Mouse (Mus musculus): ENCODE measurements around the gene Adcy6. TPM values are rescaled to one million over a fixed set of nuclear protein-coding genes. Genes with fewer than 3 reads are reported as not detected.

Adcy6 gene
- polyA plus RNA-seq, 1 experiment = 15.0 TPM

DNA sequence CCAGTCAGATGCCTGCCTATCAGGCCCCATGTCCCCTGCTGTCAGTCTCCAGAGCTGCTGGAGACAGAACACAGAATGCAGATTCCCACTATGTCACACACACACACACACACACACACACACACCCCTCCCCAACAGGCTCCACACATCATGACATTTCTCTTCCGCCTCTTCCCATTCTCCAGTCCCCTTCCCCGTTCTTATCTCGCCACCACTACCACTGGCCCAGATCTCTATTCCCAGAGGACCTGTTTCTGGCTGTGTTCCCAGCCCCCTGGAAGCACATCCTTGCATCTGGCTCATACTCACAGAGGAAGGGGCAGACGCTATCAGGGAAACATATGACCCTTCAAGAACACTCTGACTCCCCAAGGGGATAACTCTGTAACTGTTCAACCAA is 2.3 kb downstream of the Adcy6 start:
- H3K4me1 ChIP-seq (ENCODE audit: control insufficient read depth, insufficient read depth, low read length) = peaks cover 10% of the 10 kb centered on the region
- H3K27ac ChIP-seq (ENCODE audit: control insufficient read depth, insufficient read depth, low read depth, low read length) = no peak overlapping the region
- no peak overlapping the region for H3K4me3 ChIP-seq (ENCODE audit: control insufficient read depth, low read depth, low read length)

DNA sequence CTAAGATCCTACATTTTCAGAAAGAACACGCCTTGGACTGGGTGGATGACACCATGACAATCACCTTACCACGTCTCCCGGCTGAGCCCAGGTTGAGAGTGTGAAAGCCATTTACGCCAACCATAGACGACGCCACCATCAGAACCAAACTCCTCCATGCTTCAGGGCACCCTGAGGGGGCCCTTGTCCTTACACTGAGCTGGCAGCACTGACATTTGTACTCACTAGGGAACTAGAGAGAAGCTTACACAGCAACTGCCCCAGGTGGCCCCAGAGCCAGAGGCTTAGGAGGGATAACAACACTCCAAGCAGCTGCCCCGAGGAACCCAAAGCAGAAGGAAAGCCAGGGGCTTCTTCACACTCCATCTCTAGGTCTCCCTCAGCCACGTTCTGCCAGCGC is 3.1 kb downstream of the Adcy6 start:
- no peak overlapping the region for H3K27ac ChIP-seq (ENCODE audit: control insufficient read depth, insufficient read depth, low read depth, low read length)
- peaks cover 10% of the 10 kb centered on the region for H3K4me1 ChIP-seq (ENCODE audit: control insufficient read depth, insufficient read depth, low read length)
- TF ChIP-seq CTCF (IDR thresholded peaks at IDR 0.05; ENCODE audit: control insufficient read depth, insufficient read depth, insufficient replicate concordance, low read depth, low read length) (no peak), POLR2A (IDR thresholded peaks at IDR 0.05; ENCODE audit: control insufficient read depth, low read depth, low read length) (no peak)

More for the DNA sequence above, 2.3 kb downstream of the Adcy6 start:
- Histone ChIP-seq H3K36me3 (ENCODE audit: control insufficient read depth, insufficient read depth, low read length) (no peaks in the 10 kb centered on the region), H3K27me3 (ENCODE audit: control insufficient read depth, insufficient read depth, low read length) (no peaks in the 10 kb centered on the region; the same call in 1 of the 2 replicates)
- TF ChIP-seq POLR2A (IDR thresholded peaks at IDR 0.05; ENCODE audit: control insufficient read depth, low read depth, low read length) (no peak), CTCF (IDR thresholded peaks at IDR 0.05; ENCODE audit: control insufficient read depth, insufficient read depth, insufficient replicate concordance, low read depth, low read length) (no peak)

DNA sequence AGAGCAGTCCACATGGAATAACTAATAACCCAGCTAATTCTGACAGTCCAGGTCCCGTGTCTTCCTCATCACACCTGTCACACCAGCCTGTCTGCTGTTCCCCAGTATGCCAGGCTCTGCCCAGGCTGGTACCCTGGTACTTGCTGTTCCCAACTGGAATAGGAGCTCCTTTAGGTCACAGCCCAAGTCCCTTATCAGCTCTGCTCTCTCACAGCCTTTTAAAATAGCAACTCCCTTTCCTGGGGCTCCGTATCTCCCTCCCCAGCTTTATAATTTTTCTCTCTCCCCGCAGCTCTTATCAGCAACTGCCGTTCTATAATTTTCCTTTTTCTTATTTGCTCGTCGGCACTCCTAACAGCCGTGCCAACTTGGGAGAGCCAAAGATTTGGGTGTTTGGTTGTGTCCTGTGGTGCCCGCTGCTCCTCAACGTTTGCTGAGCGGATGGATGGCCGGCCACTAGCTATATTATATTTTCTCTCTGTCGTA is 3.8 kb downstream of the Adcy6 start:
- Histone ChIP-seq H3K27me3 (ENCODE audit: control insufficient read depth, insufficient read depth, low read length) (no peaks in the 10 kb centered on the region; the same call in 1 of the 2 replicates), H3K27ac (ENCODE audit: control insufficient read depth, insufficient read depth, low read depth, low read length) (no peak overlapping the region), H3K4me3 (ENCODE audit: control insufficient read depth, low read depth, low read length) (no peak overlapping the region), H3K4me1 (ENCODE audit: control insufficient read depth, insufficient read depth, low read length) (peaks cover 10% of the 10 kb centered on the region), H3K36me3 (ENCODE audit: control insufficient read depth, insufficient read depth, low read length) (no peaks in the 10 kb centered on the region)
- TF ChIP-seq CTCF (IDR thresholded peaks at IDR 0.05; ENCODE audit: control insufficient read depth, insufficient read depth, insufficient replicate concordance, low read depth, low read length) (no peak), POLR2A (IDR thresholded peaks at IDR 0.05; ENCODE audit: control insufficient read depth, low read depth, low read length) (no peak)

More for the DNA sequence above, 3.1 kb downstream of the Adcy6 start:
- Histone ChIP-seq H3K27me3 (ENCODE audit: control insufficient read depth, insufficient read depth, low read length) (no peaks in the 10 kb centered on the region; the same call in 1 of the 2 replicates), H3K36me3 (ENCODE audit: control insufficient read depth, insufficient read depth, low read length) (no peaks in the 10 kb centered on the region), H3K4me3 (ENCODE audit: control insufficient read depth, low read depth, low read length) (no peak overlapping the region)

DNA sequence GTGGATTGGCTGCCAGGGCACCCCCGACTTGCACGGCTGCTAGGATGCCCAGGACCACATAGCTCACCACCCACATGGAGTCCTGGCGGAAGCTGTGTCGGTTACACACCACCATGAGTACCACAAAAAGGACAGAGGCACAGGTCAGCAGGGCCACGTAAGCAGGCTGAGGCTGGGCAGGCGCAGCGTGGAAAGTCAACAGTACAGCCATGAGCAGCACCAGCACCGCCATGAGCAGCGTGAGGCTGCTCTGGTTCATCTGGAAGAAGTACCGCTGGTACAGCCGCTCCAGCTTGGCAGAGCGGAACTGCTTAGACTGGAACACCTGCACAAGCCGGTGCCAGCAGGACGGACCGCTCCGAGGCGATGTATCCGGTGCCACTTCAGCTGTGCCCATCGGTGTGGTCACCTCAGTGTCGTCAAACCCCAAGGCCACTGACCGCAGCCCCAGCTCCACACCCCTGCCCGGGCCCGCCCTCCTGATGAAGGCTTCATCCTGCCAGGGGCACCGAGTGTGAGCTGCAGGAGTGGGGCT is 5.8 kb downstream of the Adcy6 start:
- no peak overlapping the region for H3K4me3 ChIP-seq (ENCODE audit: control insufficient read depth, low read depth, low read length)
- H3K4me1 ChIP-seq (ENCODE audit: control insufficient read depth, insufficient read depth, low read length) = peaks cover 8% of the 10 kb centered on the region
- H3K27ac ChIP-seq (ENCODE audit: control insufficient read depth, insufficient read depth, low read depth, low read length) = no peak overlapping the region
- H3K27me3 ChIP-seq (ENCODE audit: control insufficient read depth, insufficient read depth, low read length) = no peaks in the 10 kb centered on the region; the same call in 1 of the 2 replicates
- TF ChIP-seq POLR2A (IDR thresholded peaks at IDR 0.05; ENCODE audit: control insufficient read depth, low read depth, low read length) = no peak
- H3K36me3 ChIP-seq (ENCODE audit: control insufficient read depth, insufficient read depth, low read length) = no peaks in the 10 kb centered on the region

DNA sequence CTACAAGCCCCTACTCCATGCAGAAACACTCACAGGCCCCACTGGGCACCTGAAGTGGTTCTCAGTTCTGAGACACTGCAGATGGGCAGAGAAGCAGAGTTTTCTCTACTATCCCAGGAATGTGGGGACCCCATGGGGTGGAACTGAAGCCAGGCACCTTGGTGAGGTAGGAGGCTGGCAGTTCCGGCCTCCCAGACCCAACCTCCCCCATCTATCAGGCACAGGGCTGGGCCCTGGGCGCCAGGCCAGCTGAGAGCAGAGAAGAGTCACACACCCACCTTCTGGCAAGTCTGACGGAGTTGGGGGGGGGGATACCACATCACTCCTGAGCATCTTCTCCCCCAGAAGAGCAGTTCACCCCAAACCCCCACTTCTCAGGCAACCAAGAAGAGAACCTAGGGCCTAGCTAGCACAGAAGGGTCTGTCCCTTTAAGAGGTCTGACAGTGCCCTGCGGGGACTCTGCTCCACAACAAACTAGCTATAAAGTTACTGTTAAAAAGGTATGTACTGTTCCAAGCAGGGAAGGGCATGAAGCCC is 6.9 kb downstream of the Adcy6 start:
- Histone ChIP-seq H3K4me1 (ENCODE audit: control insufficient read depth, insufficient read depth, low read length) (peaks cover 1% of the 10 kb centered on the region), H3K4me3 (ENCODE audit: control insufficient read depth, low read depth, low read length) (no peak overlapping the region), H3K27me3 (ENCODE audit: control insufficient read depth, insufficient read depth, low read length) (no peaks in the 10 kb centered on the region), H3K27ac (ENCODE audit: control insufficient read depth, insufficient read depth, low read depth, low read length) (no peak overlapping the region), H3K36me3 (ENCODE audit: control insufficient read depth, insufficient read depth, low read length) (no peaks in the 10 kb centered on the region)
- TF ChIP-seq CTCF (IDR thresholded peaks at IDR 0.05; ENCODE audit: control insufficient read depth, insufficient read depth, insufficient replicate concordance, low read depth, low read length) (no peak), POLR2A (IDR thresholded peaks at IDR 0.05; ENCODE audit: control insufficient read depth, low read depth, low read length) (no peak)

DNA sequence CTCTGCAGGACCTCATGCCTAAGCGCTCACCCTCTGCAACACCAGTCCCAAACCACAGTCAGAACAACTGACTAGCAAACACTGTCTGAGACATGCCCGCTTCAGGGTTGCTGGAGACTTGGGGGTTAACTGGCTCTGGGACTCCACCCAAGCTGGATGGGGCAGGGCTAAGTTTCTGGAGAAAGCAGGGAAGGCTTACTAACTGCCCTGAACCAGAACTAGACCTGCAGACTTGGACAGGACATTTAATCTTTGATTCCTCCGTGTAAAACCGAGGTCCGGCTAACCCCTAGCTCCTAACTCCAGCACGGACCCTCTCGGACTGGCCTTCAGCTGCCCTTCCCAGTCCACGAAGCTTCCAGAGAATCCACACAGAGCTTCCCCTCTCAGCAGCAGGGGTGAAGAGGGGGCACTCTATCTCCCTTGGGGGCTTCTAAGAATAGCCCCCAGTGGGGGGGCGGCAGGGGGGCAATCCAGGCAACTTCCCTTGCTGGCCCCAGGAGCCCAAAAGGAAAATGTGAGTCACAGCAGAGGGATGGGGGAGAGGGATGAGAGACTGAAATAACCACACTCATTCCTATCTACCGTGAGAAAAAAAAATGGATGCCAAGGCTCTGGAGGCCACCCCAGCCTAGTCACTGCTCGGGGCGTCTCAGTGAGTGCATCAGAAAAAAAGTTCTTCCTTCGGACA is 7.5 kb downstream of the Adcy6 start:
- no peaks in the 10 kb centered on the region for H3K36me3 ChIP-seq (ENCODE audit: control insufficient read depth, insufficient read depth, low read length)
- no peak overlapping the region for H3K4me3 ChIP-seq (ENCODE audit: control insufficient read depth, low read depth, low read length)

DNA sequence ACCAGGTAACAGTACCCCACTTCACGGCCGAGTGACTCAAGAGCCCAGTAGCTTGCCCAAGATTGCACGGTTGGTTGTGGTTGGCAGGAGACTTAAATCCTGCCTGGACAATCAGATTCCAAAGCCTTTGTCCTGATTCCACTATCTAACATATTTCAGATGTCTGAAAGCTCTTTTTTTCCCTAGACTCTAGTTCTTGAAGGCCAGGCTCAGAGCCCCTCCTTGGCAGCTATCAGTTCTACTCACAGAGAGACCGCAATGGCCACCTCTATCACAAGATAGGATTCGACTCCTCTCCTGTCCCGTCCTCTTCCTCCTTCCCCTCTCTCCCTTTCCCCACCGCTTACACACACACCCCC is 8.1 kb downstream of the Adcy6 start:
- Histone ChIP-seq H3K4me3 (ENCODE audit: control insufficient read depth, low read depth, low read length) (no peak overlapping the region), H3K27ac (ENCODE audit: control insufficient read depth, insufficient read depth, low read depth, low read length) (no peak overlapping the region), H3K36me3 (ENCODE audit: control insufficient read depth, insufficient read depth, low read length) (no peaks in the 10 kb centered on the region)

More for the DNA sequence above, 7.5 kb downstream of the Adcy6 start:
- TF ChIP-seq POLR2A (IDR thresholded peaks at IDR 0.05; ENCODE audit: control insufficient read depth, low read depth, low read length) (no peak), CTCF (IDR thresholded peaks at IDR 0.05; ENCODE audit: control insufficient read depth, insufficient read depth, insufficient replicate concordance, low read depth, low read length) (no peak)
- H3K27me3 ChIP-seq (ENCODE audit: control insufficient read depth, insufficient read depth, low read length) = no peaks in the 10 kb centered on the region
- no peaks in the 10 kb centered on the region for H3K4me1 ChIP-seq (ENCODE audit: control insufficient read depth, insufficient read depth, low read length)
- H3K27ac ChIP-seq (ENCODE audit: control insufficient read depth, insufficient read depth, low read depth, low read length) = no peak overlapping the region

More for the DNA sequence above, 8.1 kb downstream of the Adcy6 start:
- TF ChIP-seq POLR2A (IDR thresholded peaks at IDR 0.05; ENCODE audit: control insufficient read depth, low read depth, low read length) = no peak
- no peak for TF ChIP-seq CTCF (IDR thresholded peaks at IDR 0.05; ENCODE audit: control insufficient read depth, insufficient read depth, insufficient replicate concordance, low read depth, low read length)
- Histone ChIP-seq H3K4me1 (ENCODE audit: control insufficient read depth, insufficient read depth, low read length) (no peaks in the 10 kb centered on the region), H3K27me3 (ENCODE audit: control insufficient read depth, insufficient read depth, low read length) (no peaks in the 10 kb centered on the region)

Measured in testis, adult 2 months (tissue).